15 mouse cellular contexts compared by ENCODE assay signal in genomic region chr6:94678377-94679164, GRCm38 (mm10). TPM values are rescaled to one million over a fixed set of nuclear protein-coding genes. Genes with fewer than 3 reads are reported as not detected.
DNase-seq lines count a peak whose midpoint lies in the region; ATAC-seq lines count a peak whose summit lies in the region.
"Had no signal": no experiment of that assay in that cellular context is flagged by ENCODE, and none has a peak within 500 bp of the region (broad histone marks: within the 10 kb centered on the region; RNA-seq: fewer than 3 reads in every experiment).

No protein-coding gene starts in this region.

- 0 out of 2 replicates have a peak overlapping the region, but pooled peaks have one; percentile 6 for H3K27ac ChIP-seq in heart, embryonic 10.5 days
- no peak overlapping the region for H3K27ac ChIP-seq in hindbrain, embryonic 14.5 days
- H3K27ac ChIP-seq: embryonic facial prominence, embryonic 10.5 days had no signal

- peaks cover 65% of the 10 kb centered on the region for H3K4me1 ChIP-seq in heart, embryonic 10.5 days
- peaks cover 46% of the 10 kb centered on the region for H3K4me1 ChIP-seq in hindbrain, embryonic 14.5 days (replicated peaks; ENCODE audit: control insufficient read depth, insufficient read depth, low read length)

- no peak for ATAC-seq in hindbrain, embryonic 14.5 days (ENCODE audit: low FRiP score)
- ATAC-seq: lung, postnatal 0 days; Patski had no signal

- WGBS in heart, embryonic 10.5 days, result 37% methylated on average over 6 of the region's 6 CpGs
- WGBS in hindbrain, embryonic 14.5 days, result 41% methylated on average over 6 of the region's 6 CpGs

- no peak overlapping the region for H3K4me3 ChIP-seq in heart, embryonic 10.5 days
- H3K4me3 ChIP-seq in hindbrain, embryonic 14.5 days (replicated peaks; ENCODE audit: low read length), result no peak overlapping the region
- H3K4me3 ChIP-seq: embryonic facial prominence, embryonic 10.5 days had no signal

- H3K4me2 ChIP-seq in hindbrain, embryonic 14.5 days (replicated peaks), result peak overlapping the region; percentile 17
- H3K4me2 ChIP-seq: heart, embryonic 11.5 days had no signal

- no peak overlapping the region for H3K9ac ChIP-seq in hindbrain, embryonic 14.5 days

- no peak for DNase-seq in heart, embryonic 10.5 days (ENCODE audit: low spot score)
- no peak for DNase-seq in heart, postnatal 10 days
- DNase-seq in CD4-positive, CD25-positive, alpha-beta regulatory T cell, adult 2 months (ENCODE audit: low read depth, low spot score), result peak; percentile 66
- no peak for DNase-seq in hindbrain, embryonic 14.5 days (ENCODE audit: low spot score)
- peak; percentile 51 for DNase-seq in naive thymus-derived CD4-positive, alpha-beta T cell, adult 2 months (ENCODE audit: low read depth)
- DNase-seq in right cerebral cortex, postnatal 4 days, result no peak
- no peak for DNase-seq in testis, postnatal 10 days (ENCODE audit: low spot score)
- DNase-seq in urinary bladder, postnatal 36 days (ENCODE audit: low spot score in 2 of 2), result no peak
- DNase-seq: adrenal gland, postnatal 14 days; cerebellum, adult 11-12 months; liver had no signal

- intact Hi-C loops in heart, postnatal 10 days (cut with DNase I), result no loop called here

- H3K27me3 ChIP-seq in heart, embryonic 10.5 days (ENCODE audit: insufficient read depth, poor library complexity, severe bottlenecking), result peaks cover 9% of the 10 kb centered on the region; the same call in 1 of the 2 replicates
- no peaks in the 10 kb centered on the region for H3K27me3 ChIP-seq in hindbrain, embryonic 14.5 days (ENCODE audit: control insufficient read depth, insufficient read depth, low read length)
- H3K27me3 ChIP-seq: Patski had no signal

- H3K36me3 ChIP-seq in heart, embryonic 10.5 days, result no peaks in the 10 kb centered on the region
- no peaks in the 10 kb centered on the region for H3K36me3 ChIP-seq in hindbrain, embryonic 14.5 days (replicated peaks; ENCODE audit: control insufficient read depth, insufficient read depth)
- H3K36me3 ChIP-seq: embryonic facial prominence, embryonic 10.5 days had no signal

- no peaks in the 10 kb centered on the region for H3K9me3 ChIP-seq in heart, embryonic 10.5 days
- no peaks in the 10 kb centered on the region for H3K9me3 ChIP-seq in hindbrain, embryonic 14.5 days (ENCODE audit: control insufficient read depth, low read length)
- H3K9me3 ChIP-seq: embryonic facial prominence, embryonic 10.5 days had no signal

RNA-seq across cellular contexts. Expression of gene Lrig1, which starts 21.4 kb away (rescaled TPM):
- polyA plus RNA-seq in heart, embryonic 10.5 days (2016; fragmentation: Nextera tagmentation; extraction: Ambion mirVana), result 9.7 and 11.8 TPM in 2 replicates
- total RNA-seq in heart, postnatal 10 days (2021), result 10 to 100 TPM; 27.3 to 27.7 TPM
- polyA plus RNA-seq in hindbrain, embryonic 14.5 days (2014; fragmentation: Nextera tagmentation; extraction: Ambion mirVana), result 22.3 and 30.2 TPM in 2 replicates

Comparison
In these comparisons a context has a peak if more than half of its experiments do, and no peak if none do; other contexts are left out.
1. DNase-seq: peak in CD4-positive, CD25-positive, alpha-beta regulatory T cell, adult 2 months (single experiment) and naive thymus-derived CD4-positive, alpha-beta T cell, adult 2 months (single experiment); none in heart, embryonic 10.5 days (single experiment), heart, postnatal 10 days (0 of 2), hindbrain, embryonic 14.5 days (single experiment), right cerebral cortex, postnatal 4 days (single experiment), testis, postnatal 10 days (single experiment) and urinary bladder, postnatal 36 days (0 of 2).